Mouse (Mus musculus): ENCODE results near the gene Dmxl2.

DNA sequence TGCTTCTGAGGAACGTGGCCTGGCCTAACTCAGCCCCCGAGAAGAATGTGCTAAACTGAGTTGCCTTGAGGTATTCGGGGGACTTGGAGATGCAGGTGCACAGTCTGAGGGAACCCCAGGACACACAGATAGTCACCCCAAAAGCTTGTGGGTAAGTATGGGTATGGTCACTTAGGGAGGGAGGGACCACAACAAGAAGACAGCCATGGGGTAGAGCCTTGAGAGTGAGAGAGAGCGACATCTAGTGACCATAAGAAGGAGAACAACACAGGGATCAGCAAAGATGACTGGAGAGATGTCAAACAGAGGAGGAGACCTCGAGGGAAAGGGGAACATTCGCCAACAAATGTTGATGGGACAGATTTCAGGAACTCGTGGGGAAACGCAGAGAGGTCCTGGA lies 178.0 kb downstream of the Dmxl2 start:
- TF ChIP-seq CTCF (conservative IDR thresholded peaks at IDR 0.05; ENCODE audit: low read length) (peak; percentile 50), POU5F1 (IDR thresholded peaks at IDR 0.05; ENCODE audit: borderline replicate concordance, low read length) (no peak), NANOG (IDR thresholded peaks at IDR 0.05; ENCODE audit: borderline replicate concordance, low read length) (no peak)

Data from E14TG2a.4 (cell line).